Mouse (Mus musculus): ENCODE data around the gene Ruvbl1.

The Ruvbl1 gene

DNA sequence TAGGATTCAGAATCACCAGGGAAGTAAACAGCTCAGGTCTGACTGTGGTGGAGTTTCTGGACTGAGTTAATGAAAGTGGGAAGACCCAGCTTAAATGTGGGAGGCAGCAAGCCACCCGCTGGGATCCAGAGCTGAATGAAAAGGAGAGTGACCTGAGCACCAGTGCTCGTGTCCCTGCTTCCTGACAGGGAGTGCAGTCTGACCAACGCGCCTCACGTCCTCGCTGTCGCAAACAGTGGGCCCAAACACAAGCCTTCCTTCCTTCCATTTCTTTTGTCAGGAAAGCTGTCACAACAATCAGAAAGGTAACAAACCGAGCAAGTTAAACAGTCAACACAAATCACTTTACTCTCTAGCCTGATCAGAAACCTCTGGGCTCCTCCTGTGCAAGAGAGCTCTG lies 50.8 kb downstream of the Ruvbl1 start:
- Histone ChIP-seq H3K36me3 (ENCODE audit: control insufficient read depth, insufficient read depth, low read length, poor library complexity, severe bottlenecking) (peaks cover 11% of the 10 kb centered on the region), H3K27me3 (ENCODE audit: control insufficient read depth, insufficient read depth, low read length, poor library complexity, severe bottlenecking) (no peaks in the 10 kb centered on the region)
- no peak for DNase-seq (ENCODE audit: low read depth, low spot score)

DNA sequence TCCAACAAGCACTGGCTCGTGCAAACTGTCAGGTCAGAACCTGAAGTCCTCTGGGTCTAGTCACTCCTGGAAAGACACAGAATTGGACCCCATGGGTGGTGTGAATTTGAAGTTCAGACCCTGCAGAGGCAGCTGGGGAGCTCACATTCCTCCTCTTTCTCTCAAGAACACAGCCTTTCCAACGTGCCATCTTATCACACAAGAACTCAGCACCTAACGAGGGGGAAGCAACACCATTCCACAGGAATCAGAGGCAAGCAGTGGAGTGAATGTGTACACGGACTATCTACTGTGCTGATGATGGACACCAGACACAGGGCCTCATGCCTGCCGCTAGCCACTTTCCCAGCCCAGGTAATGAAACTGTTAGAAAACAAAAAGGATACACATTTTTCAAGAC lies 51.5 kb downstream of the Ruvbl1 start:
- Histone ChIP-seq H3K36me3 (ENCODE audit: control insufficient read depth, insufficient read depth, low read length, poor library complexity, severe bottlenecking) (peaks cover 6% of the 10 kb centered on the region), H3K27me3 (ENCODE audit: control insufficient read depth, insufficient read depth, low read length, poor library complexity, severe bottlenecking) (no peaks in the 10 kb centered on the region)
- DNase-seq (ENCODE audit: low read depth, low spot score) = no peak

DNA sequence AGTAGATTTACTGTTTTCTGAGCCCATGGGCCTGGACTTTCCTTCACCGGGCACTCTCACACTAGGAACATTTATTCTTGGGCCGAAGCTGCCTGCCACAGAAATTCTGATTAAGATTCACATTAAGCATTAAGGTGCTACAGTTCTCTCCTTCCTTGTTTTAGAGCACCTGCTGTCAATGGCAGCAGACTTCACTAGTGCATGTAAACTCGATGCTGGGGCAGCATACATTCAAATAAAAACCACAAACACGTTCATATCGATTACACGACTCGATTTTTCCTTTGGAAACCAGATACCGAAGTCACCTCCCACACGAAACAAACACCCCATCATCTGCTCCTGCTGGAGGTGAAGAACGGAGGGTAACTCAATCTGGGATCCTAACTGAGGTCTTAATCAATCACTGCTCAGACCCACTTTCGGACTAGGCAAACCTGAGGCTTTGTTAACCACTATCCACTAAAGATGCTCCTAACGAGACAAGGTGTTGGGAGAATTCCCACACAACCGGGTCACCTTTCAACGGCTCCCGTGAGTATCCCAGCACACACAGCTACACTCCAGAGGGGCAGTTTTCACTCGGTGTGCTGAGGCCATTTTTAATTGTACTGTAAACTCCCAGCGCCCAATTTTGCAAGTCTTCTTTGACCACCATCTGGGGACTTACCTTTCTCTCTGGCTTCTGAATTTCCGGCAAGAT lies 52.6 kb downstream of the Ruvbl1 start:
- DNase-seq (ENCODE audit: low read depth, low spot score) = peak; percentile 20
- H3K27me3 ChIP-seq (ENCODE audit: control insufficient read depth, insufficient read depth, low read length, poor library complexity, severe bottlenecking) = no peaks in the 10 kb centered on the region
- H3K36me3 ChIP-seq (ENCODE audit: control insufficient read depth, insufficient read depth, low read length, poor library complexity, severe bottlenecking) = peaks cover 6% of the 10 kb centered on the region

- Histone ChIP-seq H3K36me3 (ENCODE audit: control insufficient read depth, insufficient read depth, low read length, poor library complexity, severe bottlenecking) (peaks cover 6% of the 10 kb centered on the region), H3K27me3 (ENCODE audit: control insufficient read depth, insufficient read depth, low read length, poor library complexity, severe bottlenecking) (no peaks in the 10 kb centered on the region)
- DNase-seq (ENCODE audit: low read depth, low spot score) = peak; percentile 96
These were observed 53.4 kb downstream of the Ruvbl1 start, which contains the start of gene Sec61a1 for GRCm38 (mm10) chr6:88518404-88519263. Gene Sec61a1 (minus strand): TSS chr6:88518905.

DNA sequence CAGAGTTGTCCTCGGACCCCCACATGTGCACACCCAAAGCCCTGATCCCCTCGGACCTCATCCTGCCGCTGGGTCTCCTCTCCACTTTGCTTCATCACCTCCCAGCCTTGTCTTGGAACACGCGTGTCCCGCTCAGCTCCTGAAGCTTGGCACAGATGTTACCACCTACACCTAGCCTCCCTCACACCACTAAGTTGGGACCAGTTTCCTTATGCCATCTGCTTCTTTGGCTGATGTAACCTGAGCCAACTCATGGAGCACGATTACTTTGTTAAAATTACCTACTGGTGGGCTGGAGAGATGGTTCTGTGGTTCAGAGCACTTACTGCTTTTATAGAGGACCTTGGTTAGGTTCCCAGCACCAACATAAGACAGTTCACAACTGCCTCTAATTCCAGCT lies 56.6 kb downstream of the Ruvbl1 start:
- no peaks in the 10 kb centered on the region for H3K36me3 ChIP-seq (ENCODE audit: control insufficient read depth, insufficient read depth, low read length, poor library complexity, severe bottlenecking)
- DNase-seq (ENCODE audit: low read depth, low spot score) = no peak

DNA sequence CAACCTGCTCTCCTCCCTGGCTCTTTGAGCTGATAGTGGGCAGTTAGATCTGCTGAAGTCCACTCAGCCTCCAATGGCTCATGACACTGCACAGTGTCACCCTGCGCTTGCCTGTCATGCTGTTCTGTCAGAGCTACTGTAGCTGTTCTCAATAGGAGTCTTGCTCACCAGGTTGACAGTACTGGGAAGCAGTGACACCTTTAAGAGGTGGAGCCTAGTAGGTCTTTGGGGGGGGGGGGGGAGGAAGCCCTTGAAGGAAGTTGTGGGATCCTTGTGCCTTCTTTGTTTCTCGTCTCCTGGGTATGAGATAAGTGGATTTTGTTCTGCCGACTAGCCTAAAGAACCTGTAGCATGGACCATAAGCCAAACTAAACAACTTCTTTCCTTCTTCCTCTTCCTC lies 57.4 kb downstream of the Ruvbl1 start:
- peak; percentile 52 for DNase-seq (ENCODE audit: low read depth, low spot score)
- no peaks in the 10 kb centered on the region for H3K36me3 ChIP-seq (ENCODE audit: control insufficient read depth, insufficient read depth, low read length, poor library complexity, severe bottlenecking)

More for the DNA sequence above, 56.6 kb downstream of the Ruvbl1 start:
- H3K27me3 ChIP-seq (ENCODE audit: control insufficient read depth, insufficient read depth, low read length, poor library complexity, severe bottlenecking) = no peaks in the 10 kb centered on the region

DNA sequence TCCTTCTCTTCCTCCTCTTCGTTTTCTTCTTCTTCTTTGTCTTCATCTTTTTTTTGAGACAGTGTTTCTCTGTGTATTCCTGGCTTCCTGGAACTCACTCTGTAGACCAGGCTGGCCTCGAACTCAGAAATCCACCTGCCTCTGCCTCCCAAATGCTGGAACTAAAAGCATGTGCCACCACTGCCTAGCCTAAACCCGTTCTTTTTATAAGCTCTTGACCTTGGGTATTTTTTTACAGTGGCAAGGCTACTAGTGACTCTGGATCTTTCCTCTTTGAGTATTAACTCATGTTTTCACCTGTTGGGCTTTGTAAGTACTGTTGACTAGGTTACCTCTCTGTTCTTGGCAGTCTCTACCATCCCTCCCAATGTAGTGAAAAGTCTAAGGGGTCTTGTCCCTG lies 57.8 kb downstream of the Ruvbl1 start:
- no peaks in the 10 kb centered on the region for H3K36me3 ChIP-seq (ENCODE audit: control insufficient read depth, insufficient read depth, low read length, poor library complexity, severe bottlenecking)
- DNase-seq (ENCODE audit: low read depth, low spot score) = no peak
- H3K27me3 ChIP-seq (ENCODE audit: control insufficient read depth, insufficient read depth, low read length, poor library complexity, severe bottlenecking) = no peaks in the 10 kb centered on the region

More for the DNA sequence above, 57.4 kb downstream of the Ruvbl1 start:
- H3K27me3 ChIP-seq (ENCODE audit: control insufficient read depth, insufficient read depth, low read length, poor library complexity, severe bottlenecking) = no peaks in the 10 kb centered on the region

GRCm38 (mm10) chr6:88523451-88523850 lies 58.2 kb downstream of the Ruvbl1 start:
- H3K36me3 ChIP-seq (ENCODE audit: control insufficient read depth, insufficient read depth, low read length, poor library complexity, severe bottlenecking) = no peaks in the 10 kb centered on the region
- no peaks in the 10 kb centered on the region for H3K27me3 ChIP-seq (ENCODE audit: control insufficient read depth, insufficient read depth, low read length, poor library complexity, severe bottlenecking)
- no peak for DNase-seq (ENCODE audit: low read depth, low spot score)

GRCm38 (mm10) chr6:88524056-88524455 lies 58.8 kb downstream of the Ruvbl1 start:
- Histone ChIP-seq H3K27me3 (ENCODE audit: control insufficient read depth, insufficient read depth, low read length, poor library complexity, severe bottlenecking) (no peaks in the 10 kb centered on the region), H3K36me3 (ENCODE audit: control insufficient read depth, insufficient read depth, low read length, poor library complexity, severe bottlenecking) (no peaks in the 10 kb centered on the region)
- no peak for DNase-seq (ENCODE audit: low read depth, low spot score)

DNA sequence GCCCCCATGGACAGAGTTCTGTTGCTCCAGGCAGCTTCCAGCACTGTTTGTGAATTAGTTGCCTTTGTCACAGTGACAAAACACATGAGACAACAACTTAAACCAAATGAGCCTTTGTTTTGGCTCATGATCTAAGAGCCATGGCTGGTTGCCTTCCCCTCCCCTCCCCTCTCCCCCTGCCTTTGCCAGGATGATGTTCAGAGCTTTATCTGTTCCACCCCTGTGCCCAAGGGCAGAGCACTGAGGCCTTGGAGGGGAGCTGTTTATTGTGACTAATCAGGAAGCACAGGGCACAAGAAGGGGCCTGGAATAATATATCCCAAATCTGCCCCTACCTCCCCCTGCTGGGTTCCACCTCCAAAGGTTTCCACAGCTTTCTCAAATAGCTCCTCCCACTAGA lies 65.1 kb downstream of the Ruvbl1 start:
- Histone ChIP-seq H3K27me3 (ENCODE audit: control insufficient read depth, insufficient read depth, low read length, poor library complexity, severe bottlenecking) (no peaks in the 10 kb centered on the region), H3K36me3 (ENCODE audit: control insufficient read depth, insufficient read depth, low read length, poor library complexity, severe bottlenecking) (no peaks in the 10 kb centered on the region)

GRCm38 (mm10) chr6:88540093-88540755 lies 75.0 kb downstream of the Ruvbl1 start:
- no peaks in the 10 kb centered on the region for H3K36me3 ChIP-seq (ENCODE audit: control insufficient read depth, insufficient read depth, low read length, poor library complexity, severe bottlenecking)
- no peak for DNase-seq (ENCODE audit: low read depth, low spot score)
- H3K27me3 ChIP-seq (ENCODE audit: control insufficient read depth, insufficient read depth, low read length, poor library complexity, severe bottlenecking) = no peaks in the 10 kb centered on the region

More for the DNA sequence above, 65.1 kb downstream of the Ruvbl1 start:
- no peak for DNase-seq (ENCODE audit: low read depth, low spot score)

GRCm38 (mm10) chr6:88544241-88544640 lies 79.0 kb downstream of the Ruvbl1 start:
- DNase-seq (ENCODE audit: low read depth, low spot score) = no peak
- Histone ChIP-seq H3K27me3 (ENCODE audit: control insufficient read depth, insufficient read depth, low read length, poor library complexity, severe bottlenecking) (no peaks in the 10 kb centered on the region), H3K36me3 (ENCODE audit: control insufficient read depth, insufficient read depth, low read length, poor library complexity, severe bottlenecking) (no peaks in the 10 kb centered on the region)

DNA sequence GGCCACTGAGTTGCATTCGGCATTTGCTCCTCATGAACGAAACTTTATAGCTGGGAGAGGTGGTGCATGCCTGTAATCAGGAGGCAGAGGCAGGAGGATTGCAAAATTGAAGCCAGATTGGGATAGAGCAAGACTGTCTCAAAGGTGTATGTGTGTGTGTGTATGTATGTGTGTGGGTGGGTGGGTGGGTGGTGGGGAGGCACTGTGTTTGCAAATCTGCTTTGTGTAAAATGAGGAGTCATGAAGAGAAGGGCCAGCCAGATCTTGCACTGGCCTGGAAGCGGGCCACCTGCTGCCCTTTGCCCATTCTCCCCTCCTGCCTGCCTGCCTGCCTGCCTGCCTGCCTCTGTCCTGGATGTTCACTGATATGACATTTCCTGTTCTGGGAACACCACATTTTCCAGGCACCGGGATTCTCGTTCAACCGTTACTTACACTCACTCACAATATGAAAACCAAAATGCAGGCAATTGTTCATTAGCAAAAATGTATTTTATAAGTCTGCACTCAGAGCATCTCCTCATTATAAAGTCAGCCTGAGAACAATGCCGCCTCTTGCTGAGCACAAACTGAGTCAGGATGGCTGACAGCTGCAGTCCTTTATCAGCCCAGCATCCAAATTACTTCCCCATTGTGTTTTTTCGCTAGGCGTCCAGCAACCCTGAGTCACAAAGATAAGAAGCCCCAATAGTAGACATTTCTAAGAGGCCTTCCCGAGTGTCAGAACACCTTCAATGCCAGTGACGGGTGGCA lies 79.6 kb downstream of the Ruvbl1 start:
- no peak for DNase-seq (ENCODE audit: low read depth, low spot score)
- Histone ChIP-seq H3K36me3 (ENCODE audit: control insufficient read depth, insufficient read depth, low read length, poor library complexity, severe bottlenecking) (no peaks in the 10 kb centered on the region), H3K27me3 (ENCODE audit: control insufficient read depth, insufficient read depth, low read length, poor library complexity, severe bottlenecking) (no peaks in the 10 kb centered on the region)

DNA sequence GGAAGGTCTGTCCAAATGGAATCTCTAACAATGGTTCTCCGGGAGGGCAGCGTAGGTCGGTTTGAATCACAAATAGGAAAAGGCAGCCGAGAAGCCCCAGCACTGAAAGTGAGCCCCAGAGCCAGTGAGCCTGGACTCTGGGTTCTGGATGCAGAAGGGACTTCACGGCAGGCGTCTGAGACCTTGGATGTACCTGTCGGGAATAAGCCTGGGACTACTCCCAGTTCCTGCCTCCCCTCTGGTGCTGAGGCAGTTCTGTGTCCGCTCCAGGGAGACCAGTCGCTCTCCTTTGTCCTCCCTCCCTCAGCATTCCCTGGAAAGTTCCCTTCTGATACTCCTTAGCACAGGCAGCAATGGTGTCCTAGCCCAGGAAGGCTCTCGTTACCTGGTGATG lies 80.2 kb downstream of the Ruvbl1 start:
- DNase-seq (ENCODE audit: low read depth, low spot score) = no peak
- no peaks in the 10 kb centered on the region for H3K36me3 ChIP-seq (ENCODE audit: control insufficient read depth, insufficient read depth, low read length, poor library complexity, severe bottlenecking)
- H3K27me3 ChIP-seq (ENCODE audit: control insufficient read depth, insufficient read depth, low read length, poor library complexity, severe bottlenecking) = no peaks in the 10 kb centered on the region

Measured in splenic B cell, adult 2 months (primary cell).